Mouse (Mus musculus) limb, embryonic 14.5 days (tissue): ENCODE data around the gene Pax6. TPM values are rescaled to one million over a fixed set of nuclear protein-coding genes. Genes with fewer than 3 reads are reported as not detected.

Experiments used
- ATAC-seq: fragments of 200-750 bp; cut with Nextera tagmentation; 2 replicates; pipeline ENCODE4 v1.8.0; 2017; ENCODE audit warnings: low read depth, moderate number of reproducible peaks, moderate TSS enrichment; ENCODE audit not compliant: low FRiP score
- DNase-seq: peaks from one replicate; pipeline ENCODE4 v3.0.0-alpha.2; 2015; ENCODE audit warnings: low spot score
- H3K27ac ChIP-seq: fragments of 300-500 bp; sonication (generic); replicated peaks from 2 replicates; pipeline ENCODE4 v1.5.1; 2014; ENCODE audit warnings: low read depth, mild to moderate bottlenecking, low read length, moderate library complexity, mixed read lengths
- H3K27me3 ChIP-seq: fragments of 300-500 bp; sonication (generic); 2 replicates; pipeline ENCODE4 v1.6.1; 2014; ENCODE audit warnings: low read length, mixed read lengths; ENCODE audit not compliant: control insufficient read depth, insufficient read depth
- H3K36me3 ChIP-seq: fragments of 300-500 bp; sonication (generic); 2 replicates; pipeline ENCODE4 v1.6.1; 2014; ENCODE audit warnings: mild to moderate bottlenecking, low read length, moderate library complexity, mixed read lengths; ENCODE audit not compliant: control insufficient read depth, insufficient read depth
- H3K4me1 ChIP-seq: fragments of 300-500 bp; sonication (generic); 2 replicates; pipeline ENCODE4 v1.6.1; 2014; ENCODE audit warnings: antibody characterized with exemption, low read length, mixed read lengths; ENCODE audit not compliant: control insufficient read depth, insufficient read depth
- H3K4me2 ChIP-seq: fragments of 300-500 bp; sonication (generic); replicated peaks from 2 replicates; pipeline ENCODE4 v1.6.1; 2014; ENCODE audit warnings: low read depth, mild to moderate bottlenecking, low read length, moderate library complexity; ENCODE audit not compliant: severe bottlenecking
- H3K4me3 ChIP-seq: fragments of 300-500 bp; sonication (generic); replicated peaks from 2 replicates; pipeline ENCODE4 v1.5.1; 2014; ENCODE audit warnings: low read length
- H3K9ac ChIP-seq: fragments of 300-500 bp; sonication (generic); 2 replicates; pipeline ENCODE4 v1.6.1; 2014; ENCODE audit warnings: mild to moderate bottlenecking, low read depth, low read length, moderate library complexity; ENCODE audit not compliant: severe bottlenecking
- H3K9me3 ChIP-seq: fragments of 300-500 bp; sonication (generic); 2 replicates; pipeline ENCODE4 v1.6.1; 2016; ENCODE audit warnings: low read length; ENCODE audit not compliant: control insufficient read depth
- POLR2A ChIP-seq: fragments of 200-500 bp; IDR thresholded peaks from 2 replicates; pipeline ENCODE4 v1.8.0; 2012; ENCODE audit warnings: inconsistent platforms, mild to moderate bottlenecking, moderate library complexity, borderline replicate concordance; ENCODE audit not compliant: insufficient read depth, insufficient read length; ENCODE audit errors: extremely low read depth
- WGBS: fragments of 180-500 bp; shearing (Covaris S2); extraction: QIAGEN DNeasy Blood & Tissue Kit; methylation state at CpG from one replicate; pipeline ENCODE4 v1.1.7; 2014; 5-methylcytosine and 5-hydroxymethylcytosine counted together
- polyA plus RNA-seq, 2 experiments: library from polyadenylated mRNA; depleted of rRNA in 1 of 2; stranded (reverse) in 1 of 2; unstranded in 1 of 2; fragments of >200 nt; fragmentation: Nextera tagmentation in 1 of 2; extraction: Ambion mirVana in 1 of 2; gene quantifications; 2 replicates each; pipeline versions ENCODE4 v1.2.1 to v1.2.3; 2012 to 2014

The Pax6 gene
- polyA plus RNA-seq, 2 experiments: 0.44 to 0.48 TPM

DNA sequence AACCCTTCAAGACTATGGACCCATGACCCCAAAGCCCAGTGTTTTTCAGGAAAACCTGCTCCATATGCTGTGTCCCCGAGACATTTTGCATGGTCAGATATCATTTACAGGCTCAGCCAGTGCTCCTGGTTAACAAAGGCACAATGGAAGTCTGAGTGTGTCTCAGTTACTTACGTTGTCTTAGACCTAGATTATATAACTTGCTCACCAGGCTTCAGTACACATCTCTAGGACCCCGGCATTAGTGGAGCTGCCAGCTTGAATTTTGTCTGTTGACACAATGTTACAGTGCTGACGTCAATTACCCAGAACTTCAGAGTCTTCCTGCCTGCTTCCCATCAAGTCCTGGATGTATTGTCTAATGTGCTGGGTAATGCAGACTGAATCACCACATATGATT, 33.1 kb downstream of the Pax6 start:
- WGBS: 80% methylated on average over 4 of the region's 4 CpGs
- no peaks in the 10 kb centered on the region for H3K4me1 ChIP-seq

DNA sequence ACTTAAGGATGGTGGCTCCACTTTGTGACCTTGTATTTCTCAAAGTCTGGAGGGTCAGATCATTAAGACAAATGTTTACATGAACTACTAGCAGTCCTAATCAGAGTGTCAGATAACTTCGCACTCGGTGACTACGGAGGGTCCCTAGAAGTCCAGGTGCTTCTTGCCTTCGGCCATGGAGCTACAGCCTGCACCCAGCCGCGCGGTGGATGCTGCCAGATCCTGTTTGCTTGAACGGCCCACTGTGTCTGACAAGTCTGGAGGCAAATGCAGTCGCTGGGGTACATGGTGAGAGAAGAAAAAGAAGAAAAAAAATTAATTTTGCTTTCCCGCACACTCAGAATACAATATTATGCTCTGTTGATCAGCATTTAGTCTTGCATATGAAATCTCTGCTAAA, 33.9 kb downstream of the Pax6 start:
- H3K4me3 ChIP-seq: no peak overlapping the region
- ATAC-seq (no peak), DNase-seq (no peak)
- H3K27me3 ChIP-seq: no peaks in the 10 kb centered on the region
- H3K9me3 ChIP-seq: no peaks in the 10 kb centered on the region
- WGBS: 83% methylated on average over 10 of the region's 10 CpGs
- H3K4me2 ChIP-seq: no peak overlapping the region
- no peaks in the 10 kb centered on the region for H3K4me1 ChIP-seq
- H3K9ac ChIP-seq: no peak overlapping the region
- no peaks in the 10 kb centered on the region; the same call in 1 of the 2 replicates for H3K36me3 ChIP-seq
- no peak for TF ChIP-seq POLR2A
- no peak overlapping the region for H3K27ac ChIP-seq

More for the DNA sequence above, 33.1 kb downstream of the Pax6 start:
- H3K27me3 ChIP-seq: no peaks in the 10 kb centered on the region
- H3K27ac ChIP-seq: no peak overlapping the region
- H3K36me3 ChIP-seq: no peaks in the 10 kb centered on the region; the same call in 1 of the 2 replicates
- H3K4me3 ChIP-seq: no peak overlapping the region
- no peak overlapping the region for H3K4me2 ChIP-seq
- no peaks in the 10 kb centered on the region for H3K9me3 ChIP-seq
- TF ChIP-seq POLR2A: no peak
- DNase-seq (no peak), ATAC-seq (no peak)
- H3K9ac ChIP-seq: no peak overlapping the region

DNA sequence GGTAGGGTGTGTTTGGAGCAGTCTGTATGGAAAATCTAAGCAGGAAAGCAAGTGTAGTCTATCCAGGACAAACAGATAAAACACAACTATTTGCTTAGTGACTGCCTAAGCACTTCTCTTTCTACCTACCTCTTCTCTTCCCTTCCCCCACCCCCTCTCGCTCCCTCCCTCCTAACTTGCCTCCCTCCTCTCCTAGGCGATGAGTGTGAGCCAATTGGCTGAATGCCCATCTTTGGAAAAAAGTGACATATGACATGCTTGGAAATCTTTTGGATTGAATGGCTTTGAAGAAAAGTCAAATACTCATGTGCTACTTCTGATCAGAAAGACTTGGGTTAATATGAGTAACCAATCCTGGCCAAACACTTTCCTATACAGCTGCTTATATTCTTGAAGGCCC, 36.6 kb downstream of the Pax6 start:
- Histone ChIP-seq H3K9ac (no peak overlapping the region), H3K4me2 (no peak overlapping the region), H3K9me3 (no peaks in the 10 kb centered on the region), H3K4me1 (no peaks in the 10 kb centered on the region), H3K27ac (no peak overlapping the region), H3K36me3 (no peaks in the 10 kb centered on the region; the same call in 1 of the 2 replicates), H3K27me3 (no peaks in the 10 kb centered on the region), H3K4me3 (no peak overlapping the region)
- TF ChIP-seq POLR2A: no peak
- WGBS: 62% methylated on average over 2 of the region's 2 CpGs
- no peak for ATAC-seq
- no peak for DNase-seq

DNA sequence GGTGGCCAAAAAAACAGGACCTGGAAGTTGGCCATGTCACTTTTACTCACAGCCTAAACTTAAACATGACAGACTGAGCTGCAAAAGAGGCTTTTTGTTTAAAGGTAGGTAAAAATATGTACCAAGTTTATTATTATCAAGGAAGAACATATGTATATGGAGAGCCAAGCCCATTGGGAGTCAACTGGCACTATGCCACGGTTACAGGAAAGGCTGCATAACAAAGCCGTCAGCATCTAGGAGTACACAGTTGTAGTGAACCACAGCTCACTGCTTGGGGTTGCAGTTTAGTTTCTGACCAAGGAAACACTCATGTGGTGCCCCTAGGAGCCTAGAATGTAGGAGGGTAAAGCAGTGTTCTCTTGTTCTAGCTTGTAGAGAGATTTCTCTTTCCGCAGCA, 40.4 kb downstream of the Pax6 start:
- WGBS: 78% methylated on average over 3 of the region's 3 CpGs
- Histone ChIP-seq H3K4me3 (no peak overlapping the region), H3K27me3 (no peaks in the 10 kb centered on the region), H3K9me3 (no peaks in the 10 kb centered on the region), H3K4me2 (no peak overlapping the region), H3K36me3 (no peaks in the 10 kb centered on the region), H3K9ac (no peak overlapping the region), H3K4me1 (no peaks in the 10 kb centered on the region), H3K27ac (no peak overlapping the region)
- ATAC-seq (no peak), DNase-seq (no peak)
- no peak for TF ChIP-seq POLR2A

DNA sequence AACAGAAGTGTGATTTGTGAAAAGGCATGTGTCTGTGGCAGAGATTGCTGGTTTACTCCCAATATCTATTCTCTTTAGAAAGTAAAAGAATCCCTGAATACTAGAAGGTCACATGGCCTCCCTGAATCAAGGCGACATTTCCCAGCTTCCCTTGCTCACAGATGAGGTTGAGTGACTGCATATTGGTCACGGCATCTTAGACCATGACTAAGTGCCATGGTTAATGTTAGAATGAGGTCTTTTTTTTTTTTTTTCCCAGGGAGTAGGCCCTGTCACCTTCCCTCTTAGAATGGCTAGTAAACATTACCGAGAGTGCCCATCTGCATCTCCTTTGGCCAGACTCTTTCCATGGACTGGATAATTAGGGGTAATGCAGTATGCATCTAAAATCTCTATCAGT, 41.8 kb downstream of the Pax6 start:
- no peak overlapping the region for H3K4me2 ChIP-seq
- no peaks in the 10 kb centered on the region for H3K4me1 ChIP-seq
- no peaks in the 10 kb centered on the region for H3K9me3 ChIP-seq
- no peak overlapping the region for H3K27ac ChIP-seq
- WGBS: 81% methylated on average over 3 of the region's 3 CpGs
- no peak overlapping the region for H3K9ac ChIP-seq
- no peak for TF ChIP-seq POLR2A
- no peak overlapping the region for H3K4me3 ChIP-seq
- no peaks in the 10 kb centered on the region for H3K27me3 ChIP-seq
- ATAC-seq (no peak), DNase-seq (no peak)
- H3K36me3 ChIP-seq: no peaks in the 10 kb centered on the region
